Mouse (Mus musculus): ENCODE data around the gene Tnfrsf22. TPM values are rescaled to one million over a fixed set of nuclear protein-coding genes. Genes with fewer than 3 reads are reported as not detected.
"Not testable (repeated sequence)": the region's sequence is repeated elsewhere in the genome, so short reads cannot be mapped to it uniquely, and the experiment has no call there.

The Tnfrsf22 gene
- polyA plus RNA-seq, 1 experiment from 2014 or later, result 9.9 TPM

- Histone ChIP-seq H3K36me3 (no peaks in the 10 kb centered on the region), H3K9me3 (replicated peaks) (no peaks in the 10 kb centered on the region), H3K4me3 (no peak overlapping the region), H3K4me1 (peaks cover 8% of the 10 kb centered on the region), H3K27me3 (ENCODE audit: low read depth, poor library complexity, severe bottlenecking) (peaks cover 19% of the 10 kb centered on the region), H3K27ac (replicated peaks) (no peak overlapping the region)
- 96% methylated on average over 1 of the region's 1 CpGs for WGBS
- no peak for DNase-seq (ENCODE audit: low spot score)
Observed at GRCm38 (mm10) chr7:143681566-143681965, 32.1 kb upstream of the Tnfrsf22 start.

GRCm38 (mm10) chr7:143680836-143681235 is 31.4 kb upstream of the Tnfrsf22 start:
- H3K27me3 ChIP-seq (ENCODE audit: low read depth, poor library complexity, severe bottlenecking), result peaks cover 19% of the 10 kb centered on the region
- 64% methylated on average over 2 of the region's 2 CpGs for WGBS

GRCm38 (mm10) chr7:143679650-143680049 is 30.2 kb upstream of the Tnfrsf22 start:
- not testable (repeated sequence) for DNase-seq (ENCODE audit: low spot score); H3K27ac ChIP-seq (replicated peaks)
- 82% methylated on average over 2 of the region's 2 CpGs for WGBS

More at GRCm38 (mm10) chr7:143680836-143681235, 31.4 kb upstream of the Tnfrsf22 start:
- not testable (repeated sequence) for H3K4me3 ChIP-seq; H3K4me1 ChIP-seq; H3K36me3 ChIP-seq; DNase-seq (ENCODE audit: low spot score); H3K9me3 ChIP-seq (replicated peaks); H3K27ac ChIP-seq (replicated peaks)

GRCm38 (mm10) chr7:143666427-143667311 is 17.2 kb upstream of the Tnfrsf22 start:
- no peak for DNase-seq (ENCODE audit: low spot score)

More at GRCm38 (mm10) chr7:143679650-143680049, 30.2 kb upstream of the Tnfrsf22 start:
- not testable (repeated sequence) for H3K4me1 ChIP-seq; H3K36me3 ChIP-seq; H3K27me3 ChIP-seq (ENCODE audit: low read depth, poor library complexity, severe bottlenecking); H3K4me3 ChIP-seq; H3K9me3 ChIP-seq (replicated peaks)

GRCm38 (mm10) chr7:143663470-143663869 is 14.0 kb upstream of the Tnfrsf22 start:
- Histone ChIP-seq H3K27me3 (ENCODE audit: low read depth, poor library complexity, severe bottlenecking) (no peaks in the 10 kb centered on the region), H3K4me1 (no peaks in the 10 kb centered on the region), H3K4me3 (no peak overlapping the region), H3K9me3 (replicated peaks) (no peaks in the 10 kb centered on the region), H3K27ac (replicated peaks) (no peak overlapping the region), H3K36me3 (no peaks in the 10 kb centered on the region)
- DNase-seq (ENCODE audit: low spot score), result no peak
- whole genome bisulfite sequencing, result 91% methylated on average over 2 of the region's 2 CpGs

More at GRCm38 (mm10) chr7:143666427-143667311, 17.2 kb upstream of the Tnfrsf22 start:
- H3K4me3 ChIP-seq, result no peak overlapping the region
- no peaks in the 10 kb centered on the region for H3K9me3 ChIP-seq (replicated peaks)
- H3K4me1 ChIP-seq, result no peaks in the 10 kb centered on the region
- no peaks in the 10 kb centered on the region for H3K27me3 ChIP-seq (ENCODE audit: low read depth, poor library complexity, severe bottlenecking)
- H3K27ac ChIP-seq (replicated peaks), result no peak overlapping the region
- no peaks in the 10 kb centered on the region for H3K36me3 ChIP-seq

GRCm38 (mm10) chr7:143660797-143661196 is 11.3 kb upstream of the Tnfrsf22 start:
- H3K4me1 ChIP-seq, result no peaks in the 10 kb centered on the region
- no peaks in the 10 kb centered on the region for H3K27me3 ChIP-seq (ENCODE audit: low read depth, poor library complexity, severe bottlenecking)
- no peak overlapping the region for H3K4me3 ChIP-seq
- H3K9me3 ChIP-seq (replicated peaks), result no peaks in the 10 kb centered on the region
- no peak overlapping the region for H3K27ac ChIP-seq (replicated peaks)
- no peak for DNase-seq (ENCODE audit: low spot score)
- H3K36me3 ChIP-seq, result no peaks in the 10 kb centered on the region

GRCm38 (mm10) chr7:143649769-143650346 is 397 bp upstream of the Tnfrsf22 start:
- H3K4me1 ChIP-seq; H3K27ac ChIP-seq (replicated peaks): not testable (repeated sequence)

GRCm38 (mm10) chr7:143643949-143644348 is 5.5 kb downstream of the Tnfrsf22 start:
- H3K27me3 ChIP-seq (ENCODE audit: low read depth, poor library complexity, severe bottlenecking); H3K27ac ChIP-seq (replicated peaks); H3K4me3 ChIP-seq; H3K9me3 ChIP-seq (replicated peaks); H3K36me3 ChIP-seq; H3K4me1 ChIP-seq; DNase-seq (ENCODE audit: low spot score): not testable (repeated sequence)
- 92% methylated on average over 2 of the region's 2 CpGs for WGBS

More at GRCm38 (mm10) chr7:143649769-143650346, 397 bp upstream of the Tnfrsf22 start:
- not testable (repeated sequence) for H3K36me3 ChIP-seq; DNase-seq (ENCODE audit: low spot score); H3K9me3 ChIP-seq (replicated peaks); H3K27me3 ChIP-seq (ENCODE audit: low read depth, poor library complexity, severe bottlenecking)
- H3K4me3 ChIP-seq, result peak overlapping the region; percentile 75
- 58% methylated on average over 10 of the region's 10 CpGs for WGBS

GRCm38 (mm10) chr7:143636674-143637073 is 12.8 kb downstream of the Tnfrsf22 start:
- no peak for DNase-seq (ENCODE audit: low spot score)
- H3K4me3 ChIP-seq, result no peak overlapping the region
- peaks cover 6% of the 10 kb centered on the region; the same call in 1 of the 2 replicates for H3K36me3 ChIP-seq
- WGBS, result 88% methylated on average over 1 of the region's 1 CpGs
- no peaks in the 10 kb centered on the region for H3K4me1 ChIP-seq
- no peaks in the 10 kb centered on the region for H3K9me3 ChIP-seq (replicated peaks)
- no peaks in the 10 kb centered on the region for H3K27me3 ChIP-seq (ENCODE audit: low read depth, poor library complexity, severe bottlenecking)
- no peak overlapping the region for H3K27ac ChIP-seq (replicated peaks)

- no peak for DNase-seq (ENCODE audit: low spot score)
- H3K4me1 ChIP-seq, result no peaks in the 10 kb centered on the region
Observed at GRCm38 (mm10) chr7:143631503-143631902, 18.0 kb downstream of the Tnfrsf22 start.

GRCm38 (mm10) chr7:143629501-143629900 is 20.0 kb downstream of the Tnfrsf22 start:
- Histone ChIP-seq H3K27me3 (ENCODE audit: low read depth, poor library complexity, severe bottlenecking) (no peaks in the 10 kb centered on the region), H3K9me3 (replicated peaks) (no peaks in the 10 kb centered on the region), H3K36me3 (no peaks in the 10 kb centered on the region), H3K4me1 (no peaks in the 10 kb centered on the region), H3K4me3 (no peak overlapping the region), H3K27ac (replicated peaks) (no peak overlapping the region)
- no peak for DNase-seq (ENCODE audit: low spot score)
- WGBS, result 62% methylated on average over 1 of the region's 1 CpGs

More at GRCm38 (mm10) chr7:143631503-143631902, 18.0 kb downstream of the Tnfrsf22 start:
- no peaks in the 10 kb centered on the region for H3K9me3 ChIP-seq (replicated peaks)
- no peaks in the 10 kb centered on the region for H3K27me3 ChIP-seq (ENCODE audit: low read depth, poor library complexity, severe bottlenecking)
- no peak overlapping the region for H3K27ac ChIP-seq (replicated peaks)
- 76% methylated on average over 2 of the region's 2 CpGs for WGBS
- H3K4me3 ChIP-seq, result no peak overlapping the region
- H3K36me3 ChIP-seq, result 0 out of 2 replicates have a peak, but pooled peaks cover 4% of the 10 kb centered on the region

GRCm38 (mm10) chr7:143628540-143628939 is 20.9 kb downstream of the Tnfrsf22 start, which contains the start of gene Tnfrsf26:
Gene Tnfrsf26 (minus strand): TSS chr7:143628722.
- H3K36me3 ChIP-seq, result no peaks in the 10 kb centered on the region
- no peak for DNase-seq (ENCODE audit: low spot score)
- no peaks in the 10 kb centered on the region for H3K9me3 ChIP-seq (replicated peaks)
- no peak within 1 kb of the TSS for H3K4me3 ChIP-seq
- no peak within 1 kb of the TSS for H3K27ac ChIP-seq (replicated peaks)
- WGBS, result 100% methylated on average over 1 of the region's 1 CpGs
- H3K27me3 ChIP-seq (ENCODE audit: low read depth, poor library complexity, severe bottlenecking), result no peaks in the 10 kb centered on the region
- no peaks in the 10 kb centered on the region for H3K4me1 ChIP-seq
